Mouse (Mus musculus) bone marrow, adult 2 months (tissue): ENCODE measurements around the gene R3hdm4.

Source experiments
- CTCF ChIP-seq: fragments of 200-500 bp; IDR thresholded peaks from 2 replicates; pipeline ENCODE4 v1.5.1; 2011; ENCODE audit warnings: low read length, control low read depth; ENCODE audit not compliant: control insufficient read depth, insufficient read depth
- POLR2A ChIP-seq: fragments of 200-500 bp; IDR thresholded peaks from 2 replicates; pipeline ENCODE4 v1.6.1; 2011; ENCODE audit warnings: low read depth, mild to moderate bottlenecking, control low read depth, low read length, borderline replicate concordance; ENCODE audit not compliant: control insufficient read depth

DNA sequence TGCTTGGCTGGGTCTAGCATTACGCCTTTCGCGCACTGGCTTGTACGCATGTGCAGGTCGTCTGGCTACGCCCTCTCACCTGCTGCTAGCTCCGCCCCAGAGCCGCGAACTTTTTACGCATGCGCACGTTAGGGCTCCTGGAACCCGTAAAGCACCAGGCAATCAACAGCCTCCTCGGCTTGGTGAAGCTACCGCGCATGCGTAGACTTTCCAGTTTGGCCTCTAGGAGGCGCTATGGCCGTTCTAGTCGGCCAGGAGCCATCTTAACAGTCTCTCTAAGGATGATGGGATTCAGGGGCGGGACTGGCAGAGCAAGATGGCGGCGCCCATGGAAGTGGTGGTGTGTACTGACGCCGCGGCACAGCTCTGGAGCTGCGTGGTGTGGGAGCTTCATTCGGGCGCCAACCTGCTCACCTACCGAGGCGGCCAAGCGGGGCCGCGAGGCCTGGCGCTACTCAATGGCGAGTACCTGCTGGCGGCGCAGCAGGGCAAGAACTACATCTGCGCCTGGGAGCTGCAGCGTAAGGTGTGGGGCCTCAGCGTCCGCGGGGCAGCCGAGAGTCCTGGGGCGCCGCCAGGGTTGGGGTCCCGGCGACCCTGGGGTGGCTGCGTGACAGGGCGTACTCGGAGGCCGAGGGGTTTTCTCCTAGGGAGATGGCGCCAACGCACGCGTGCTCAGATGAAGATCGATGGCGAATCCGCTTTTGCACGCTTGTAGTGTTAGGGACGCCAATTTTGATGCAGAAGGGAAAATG is 39.0 kb upstream of the R3hdm4 start, which contains the start of gene Wdr18:
- TF ChIP-seq POLR2A (peak; percentile 48; the same call in 1 of the 2 replicates), CTCF (peak; percentile 97)
